Mouse (Mus musculus) kidney, adult 11 months (tissue): ENCODE measurements at regions not wholly inside any gene's neighbourhood (a gene's known extent, or its start where the extent isn't known, plus 50 kb on each side); places are given as distances from the start of the nearest gene placed in this dataset.

Experiments
- DNase-seq: peaks from one replicate; pipeline ENCODE4 v3.0.0; 2022

DNA sequence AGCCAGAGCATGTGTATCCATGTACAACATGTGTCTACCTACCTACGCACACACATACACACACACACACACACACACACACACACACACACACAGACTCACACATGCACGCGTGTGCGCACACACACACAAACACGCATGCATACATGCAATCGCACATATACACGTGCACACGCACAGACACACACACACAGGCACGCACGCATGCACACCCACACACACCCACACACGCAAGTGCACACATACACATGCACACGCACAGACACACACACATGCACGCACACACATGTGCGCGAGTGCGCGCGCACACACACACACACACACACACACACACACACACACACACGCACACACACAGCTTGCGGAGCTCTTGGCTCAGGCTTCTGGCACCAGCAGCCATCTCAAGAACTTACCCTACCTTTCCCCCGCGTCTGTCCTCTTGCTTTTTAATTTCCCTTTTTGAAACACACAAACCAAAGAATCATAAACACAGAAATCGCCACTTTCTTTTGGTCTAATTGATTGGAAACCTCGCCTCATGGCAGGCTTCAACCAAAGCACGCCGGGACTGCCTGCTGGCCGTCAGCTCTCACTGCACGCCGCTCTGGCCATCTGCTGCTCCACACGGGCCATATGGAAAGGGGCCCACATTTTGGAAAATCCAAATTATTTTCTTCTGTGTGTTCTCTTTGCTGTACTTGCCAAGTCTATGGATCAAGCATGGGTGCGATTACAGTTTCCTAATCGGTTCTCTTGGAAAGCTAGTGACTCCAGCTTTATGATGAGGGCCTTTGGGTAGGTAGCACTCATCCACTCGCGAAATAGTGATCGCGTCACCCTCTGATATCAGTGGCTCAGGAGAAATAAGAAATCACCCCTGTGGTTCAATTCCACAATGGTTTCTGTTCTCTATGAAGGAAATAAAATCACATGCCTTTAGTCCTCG is 127.9 kb upstream of the Gm9833 start:
- no peak for DNase-seq

DNA sequence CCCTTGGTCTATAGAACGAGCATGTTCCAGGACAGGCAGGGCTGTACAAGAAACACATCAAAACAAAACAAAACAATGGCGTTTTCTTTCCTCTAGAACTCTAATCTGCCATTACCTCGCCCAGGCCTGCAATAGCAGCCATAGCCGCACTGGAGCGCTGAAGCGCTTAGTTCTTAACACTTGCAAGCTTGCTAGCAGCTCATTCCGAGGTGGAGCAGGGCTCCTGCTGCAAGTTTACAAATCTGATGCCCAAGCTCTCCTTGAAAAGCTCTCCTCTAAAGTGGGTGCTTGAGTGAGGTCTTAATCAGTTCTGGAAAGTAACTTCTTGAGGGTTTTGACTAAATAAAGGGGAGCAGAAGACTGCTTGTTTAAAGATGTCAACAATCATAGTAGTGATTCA is 127.2 kb upstream of the Gm9833 start:
- peak; percentile 25 for DNase-seq
